Mouse (Mus musculus) CH12.LX (cell line): ENCODE measurements around the gene Maoa. TPM values are rescaled to one million over a fixed set of nuclear protein-coding genes. Genes with fewer than 3 reads are reported as not detected.

Source experiments
- DNase-seq: peaks from one replicate; pipeline ENCODE4 v3.0.0-alpha.2; 2013; ENCODE audit errors: extremely low read depth
- H3K27ac ChIP-seq: 2 replicates; pipeline ENCODE4 v1.5.1; 2012; ENCODE audit warnings: low read depth, mild to moderate bottlenecking, control low read depth, moderate library complexity; ENCODE audit not compliant: insufficient read depth
- H3K27me3 ChIP-seq: replicated peaks from 2 replicates; pipeline ENCODE3; 2012; ENCODE audit warnings: inconsistent platforms
- H3K36me3 ChIP-seq, 2 experiments: replicated peaks in 1 of 2; 2 replicates each; pipeline versions ENCODE3 to v1.6.1; 2012; ENCODE audit warnings: inconsistent platforms in 1 of 2, low read length in 1 of 2, mild to moderate bottlenecking in 1 of 2, mixed read lengths in 1 of 2, moderate library complexity in 1 of 2; ENCODE audit not compliant: control insufficient read depth in 1 of 2, insufficient read depth in 1 of 2
- H3K4me1 ChIP-seq, 2 experiments: 2 replicates each; pipeline ENCODE4 v1.6.1; 2012; ENCODE audit warnings: inconsistent platforms in 1 of 2, moderate library complexity in 1 of 2; ENCODE audit not compliant: insufficient read depth in 2 of 2, control insufficient read depth in 1 of 2
- H3K4me2 ChIP-seq: 2 replicates; pipeline ENCODE4 v1.6.1; 2012; ENCODE audit warnings: low read depth, mild to moderate bottlenecking, control low read depth; ENCODE audit not compliant: poor library complexity, insufficient read depth, severe bottlenecking
- H3K4me3 ChIP-seq, 3 experiments: fragments of 150-350 bp in 1 of 3; sonication (generic) in 1 of 3; replicated peaks in 1 of 3; 2 replicates each; pipeline versions ENCODE3 to v1.5.1; 2011 to 2012; ENCODE audit warnings: low read depth in 2 of 3, low read length in 2 of 3, mild to moderate bottlenecking in 2 of 3, moderate library complexity in 2 of 3, control low read depth in 1 of 3, improper control_type of control experiment in 1 of 3, inconsistent platforms in 1 of 3, mixed read lengths in 1 of 3; ENCODE audit not compliant: poor library complexity in 1 of 3
- H3K79me2 ChIP-seq: replicated peaks from 2 replicates; pipeline ENCODE4 v1.6.1; 2012; ENCODE audit warnings: mild to moderate bottlenecking, moderate library complexity; ENCODE audit not compliant: control insufficient read depth, poor library complexity, insufficient read depth, severe bottlenecking; ENCODE audit errors: extremely low read depth
- H3K9ac ChIP-seq: 2 replicates; pipeline ENCODE4 v1.6.1; 2012; ENCODE audit warnings: low read depth, mild to moderate bottlenecking, control low read depth, moderate library complexity; ENCODE audit not compliant: insufficient read depth
- H3K9me3 ChIP-seq: replicated peaks from 2 replicates; pipeline ENCODE3; 2012; ENCODE audit warnings: low read length, inconsistent platforms, mixed read lengths
- E2F4 ChIP-seq: IDR thresholded peaks from 2 replicates; pipeline ENCODE4 v1.6.1; 2011; ENCODE audit warnings: low read depth, low read length, improper control_type of control experiment; ENCODE audit not compliant: insufficient replicate concordance
- JUN ChIP-seq: IDR thresholded peaks from 2 replicates; pipeline ENCODE4 v1.6.1; 2011; ENCODE audit warnings: low read depth, mild to moderate bottlenecking, low read length, improper control_type of control experiment, moderate library complexity; ENCODE audit not compliant: insufficient read depth
- JUND ChIP-seq: conservative IDR thresholded peaks from 2 replicates; pipeline ENCODE4 v1.6.1; 2011; ENCODE audit warnings: low read depth, low read length, improper control_type of control experiment
- MAX ChIP-seq: IDR thresholded peaks from 2 replicates; pipeline ENCODE4 v1.6.1; 2011; ENCODE audit warnings: low read length, improper control_type of control experiment
- MXI1 ChIP-seq: IDR thresholded peaks from 2 replicates; pipeline ENCODE4 v1.6.1; 2011; ENCODE audit warnings: mild to moderate bottlenecking, low read depth, low read length, improper control_type of control experiment
- NRF1 ChIP-seq: IDR thresholded peaks from 2 replicates; pipeline ENCODE4 v1.6.1; 2014; ENCODE audit warnings: low read depth, mild to moderate bottlenecking, inconsistent platforms, low read length, improper control_type of control experiment, moderate library complexity
- POLR2AphosphoS2 ChIP-seq: IDR thresholded peaks from 2 replicates; pipeline ENCODE4 v1.6.1; 2011; ENCODE audit warnings: low read depth, low read length, improper control_type of control experiment
- TCF12 ChIP-seq: IDR thresholded peaks from 2 replicates; pipeline ENCODE4 v1.6.1; 2014; ENCODE audit warnings: low read depth, mild to moderate bottlenecking, inconsistent platforms, low read length, improper control_type of control experiment
- UBTF ChIP-seq: IDR thresholded peaks from 2 replicates; pipeline ENCODE4 v1.6.1; 2012; ENCODE audit warnings: low read depth, mild to moderate bottlenecking, inconsistent platforms, low read length, improper control_type of control experiment, moderate library complexity
- dilution Hi-C: fragments of 300-500 bp; cut with MboI; formaldehyde crosslinking; loops from 2 replicates; pipeline ENCODE4 v1.14.3; 2020; ENCODE audit warnings: low sequenced_read_pairs; ENCODE audit not compliant: extremely low pct_unique_long_range_greater_than_20kb, extremely low pct_ligation_motif_present
- in situ Hi-C: fragments of 300-500 bp; cut with MboI; formaldehyde crosslinking; loops from 3 replicates; pipeline ENCODE4 v1.14.3; 2019; ENCODE audit warnings: low sequenced_read_pairs, low pct_ligation_motif_present, low pct_unique_long_range_greater_than_20kb, mixed read lengths
- polyA plus RNA-seq: library from polyadenylated mRNA; unstranded; fragments of >175 nt; gene quantifications from 2 replicates; pipeline ENCODE4 v1.2.1, GENCODE M21; 2012; ENCODE audit warnings: low read depth; ENCODE audit not compliant: insufficient read length
- total RNA-seq, 2 experiments: library from RNA; depleted of rRNA; stranded (reverse); fragments of 300-350 nt in 1 of 2; fragments of >200 nt in 1 of 2; gene quantifications; 2 replicates each; pipeline ENCODE4 v1.2.3; 2012 to 2014

The Maoa gene
- total and polyA plus RNA-seq, 3 experiments: not detected

- no peak overlapping the region for H3K4me3 ChIP-seq
- H3K27me3 ChIP-seq: no peaks in the 10 kb centered on the region
- DNase-seq: no peak
- dilution Hi-C loops: no loop called here
- H3K4me2 ChIP-seq: no peak overlapping the region
- H3K27ac ChIP-seq: no peak overlapping the region
- H3K4me1 ChIP-seq: no peaks in the 10 kb centered on the region
- no peak overlapping the region for H3K9ac ChIP-seq
- no peaks in the 10 kb centered on the region for H3K36me3 ChIP-seq
- H3K9me3 ChIP-seq: no peaks in the 10 kb centered on the region
- TF ChIP-seq TCF12 (no peak), UBTF (no peak), MXI1 (no peak), NRF1 (no peak), E2F4 (no peak), MAX (no peak), POLR2AphosphoS2 (no peak), JUND (no peak), JUN (no peak)
- in situ Hi-C loops: no loop called here
- no peaks in the 10 kb centered on the region for H3K79me2 ChIP-seq
Observed at GRCm38 (mm10) chrX:16714033-16714432, 94.5 kb downstream of the Maoa start.

Other genes starting within 250 kb of the Maoa start
- not detected in 2 replicates for gene Cypt1, start 96.8 kb upstream of the Maoa start, total RNA-seq (2012; rRNA removed)
- not detected in 2 replicates for gene Cypt1, start 96.8 kb upstream of the Maoa start, total RNA-seq (2014; rRNA removed)
- gene Cypt1, start 96.8 kb upstream of the Maoa start, polyA plus RNA-seq: not detected in 2 replicates
- gene Maob, start 197.7 kb downstream of the Maoa start, total RNA-seq (2012; rRNA removed): not detected in 2 replicates
- gene Maob, start 197.7 kb downstream of the Maoa start, total RNA-seq (2014; rRNA removed): not detected in 2 replicates
- not detected in 2 replicates for gene Maob, start 197.7 kb downstream of the Maoa start, polyA plus RNA-seq